Mouse (Mus musculus): ENCODE results near the gene Slc9a2.

The Slc9a2 gene

DNA sequence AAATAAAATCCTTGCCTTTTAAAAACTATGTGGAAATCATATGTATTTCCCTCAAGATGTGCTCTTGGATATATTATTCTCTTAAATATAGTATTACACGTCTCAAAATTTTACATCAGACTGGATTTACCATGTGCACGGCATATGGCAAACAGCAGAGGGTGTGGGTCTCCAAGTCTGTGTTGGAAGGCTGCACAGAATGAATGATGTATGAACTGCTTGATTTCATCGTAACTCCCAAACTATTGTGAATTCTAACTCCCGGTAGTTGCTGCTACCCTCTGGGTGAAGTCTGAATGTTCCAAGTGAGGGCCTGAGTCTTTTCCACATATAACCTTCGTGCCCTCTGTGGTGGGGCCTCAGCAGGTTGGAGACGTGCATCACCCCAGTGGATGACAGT is 108.6 kb downstream of the Slc9a2 start:
- DNase-seq (ENCODE audit: low spot score): no peak

GRCm38 (mm10) chr1:40789666-40790233 is 109.4 kb downstream of the Slc9a2 start:
- no peak for DNase-seq (ENCODE audit: low spot score)

DNA sequence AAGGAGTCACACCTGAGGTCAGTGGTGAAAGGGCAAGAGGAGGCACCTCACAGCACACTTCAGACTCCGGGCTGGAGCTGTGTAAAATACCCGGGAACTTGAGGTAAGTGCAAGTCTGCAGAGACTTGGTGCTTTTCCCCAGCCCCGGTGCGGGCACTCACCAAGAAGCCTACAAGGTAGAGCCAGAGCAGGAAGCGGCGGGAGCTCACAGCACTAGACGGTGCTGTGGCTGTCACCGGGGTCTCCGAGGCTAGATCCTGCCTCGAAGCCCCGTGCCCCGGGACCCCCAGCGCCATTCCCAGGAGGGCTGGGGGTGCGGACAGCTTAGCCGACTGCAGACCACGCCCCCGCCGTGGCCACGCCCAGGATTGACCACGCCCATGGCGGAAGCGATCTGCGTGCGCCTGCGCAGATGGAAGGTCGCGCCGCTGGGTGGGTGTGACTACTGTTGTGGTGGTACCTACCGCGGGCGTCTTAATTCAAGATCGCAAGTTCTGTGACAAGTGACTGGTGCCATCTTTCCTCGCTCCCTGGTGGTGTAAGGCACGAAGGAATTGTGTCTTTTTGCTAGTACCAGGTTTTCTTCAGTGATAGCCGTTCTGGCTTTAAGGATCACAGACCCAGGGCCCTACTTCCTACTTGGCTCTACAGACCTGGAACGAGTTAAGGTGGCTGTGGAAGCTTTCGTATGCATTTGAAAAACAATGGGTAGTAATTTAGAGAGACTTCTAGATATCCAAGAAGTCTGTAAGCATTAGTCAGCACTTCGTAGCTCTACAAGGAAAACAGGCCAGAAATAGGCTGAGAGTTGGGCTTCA is 110.2 kb downstream of the Slc9a2 start, which contains the start of gene Mfsd9:
Gene Mfsd9, minus strand, starts transcription at position 364 of the 818 bp plus-strand sequence.
- DNase-seq (ENCODE audit: low spot score): peak; percentile 93

DNA sequence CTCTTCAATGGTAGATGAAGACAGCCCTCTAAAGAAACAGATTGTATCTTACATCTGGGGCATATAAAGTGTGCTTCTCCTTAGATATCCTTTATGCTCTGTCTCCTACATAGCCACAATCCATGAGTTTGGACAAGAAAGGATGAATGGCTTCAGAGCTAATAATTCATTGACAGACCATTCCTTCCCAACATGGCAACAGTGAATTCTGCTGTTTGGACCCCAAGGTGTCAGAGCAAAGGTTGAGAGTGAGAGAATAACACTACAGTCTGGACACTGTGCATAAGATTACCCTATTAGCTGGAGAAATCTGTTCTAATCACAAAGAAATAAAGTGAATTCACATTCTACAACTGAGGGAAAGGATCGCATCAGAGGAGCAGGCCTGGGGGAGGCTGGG is 115.1 kb downstream of the Slc9a2 start:
- no peak for DNase-seq (ENCODE audit: low spot score)

DNA sequence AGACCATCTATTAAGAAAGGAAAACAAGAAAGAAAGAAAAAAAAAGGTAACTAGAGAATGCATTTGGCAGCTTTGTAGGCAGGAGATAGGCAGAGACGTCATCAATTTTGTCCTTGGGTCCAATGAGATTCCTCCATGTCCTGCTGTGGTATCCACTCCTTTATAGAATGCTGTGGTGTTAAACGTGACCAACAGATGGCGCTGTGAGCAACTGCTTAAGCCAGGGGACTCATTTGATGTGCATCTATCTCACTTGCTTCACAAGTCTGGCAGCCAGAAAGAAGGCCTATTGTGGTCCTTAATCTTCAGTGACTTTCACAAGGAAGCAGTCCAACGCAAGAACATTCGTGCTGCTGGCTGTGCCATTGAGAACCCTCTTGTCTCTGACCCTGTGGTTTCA is 117.0 kb downstream of the Slc9a2 start:
- DNase-seq (ENCODE audit: low spot score): no peak

DNA sequence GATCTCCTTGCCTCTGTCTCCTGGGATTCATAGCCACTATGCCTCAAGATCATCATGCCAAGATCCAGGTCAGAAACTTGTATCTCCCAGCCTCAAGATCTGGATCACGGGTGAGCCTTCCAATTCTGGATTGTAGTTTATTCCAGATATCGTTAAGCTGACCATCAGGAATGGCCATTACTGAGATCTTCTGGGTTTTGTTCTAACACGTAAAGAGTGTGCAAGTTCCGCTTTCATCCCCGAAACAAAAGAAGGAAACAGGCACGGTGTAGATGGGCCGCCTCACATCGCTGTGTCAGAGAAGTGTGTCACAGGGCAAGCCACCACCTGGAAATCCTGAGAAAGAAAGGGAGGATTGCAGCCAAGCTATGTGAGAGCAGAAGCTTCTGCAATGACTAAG is 118.7 kb downstream of the Slc9a2 start:
- DNase-seq (ENCODE audit: low spot score): no peak

DNA sequence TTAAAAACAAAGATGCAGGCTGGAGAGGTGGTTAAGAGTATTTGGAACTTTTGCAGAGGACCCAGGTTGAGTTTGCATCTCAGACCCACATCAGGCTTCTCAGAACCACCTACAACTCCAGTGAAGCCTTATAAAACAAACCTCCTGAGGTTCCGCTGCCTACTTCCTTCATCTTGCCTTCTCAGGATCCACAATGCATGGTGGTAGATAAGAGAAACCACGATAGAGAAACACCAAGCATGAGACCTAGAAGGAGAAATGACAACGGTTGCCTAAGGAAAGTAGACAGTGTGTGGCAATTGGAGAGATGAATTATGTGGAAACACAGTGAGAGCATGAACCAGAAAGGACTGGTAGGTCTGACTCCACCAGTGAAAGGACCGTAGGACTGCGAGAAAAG is 120.5 kb downstream of the Slc9a2 start:
- DNase-seq (ENCODE audit: low spot score): no peak

- no peak for DNase-seq (ENCODE audit: low spot score)
Measured at GRCm38 (mm10) chr1:40802759-40803158, 122.4 kb downstream of the Slc9a2 start.

DNA sequence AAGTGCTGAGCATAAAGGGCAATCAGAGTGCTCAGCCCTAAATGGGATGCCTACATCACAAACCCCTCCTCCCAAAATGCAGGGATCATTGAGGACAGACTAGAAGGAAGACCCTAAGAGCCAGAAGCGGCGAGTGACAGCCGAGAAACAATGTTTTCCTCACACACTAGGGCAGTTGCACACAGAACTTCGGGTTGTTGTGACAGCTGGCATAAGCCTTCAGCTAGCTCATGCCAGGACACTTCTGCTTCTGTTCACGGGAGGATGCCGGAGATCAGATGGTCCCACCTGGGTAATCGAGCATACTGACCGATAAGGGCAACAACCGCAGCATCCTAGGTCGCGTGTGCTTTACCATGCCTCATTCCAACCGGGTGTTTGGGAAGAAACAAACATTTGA is 123.7 kb downstream of the Slc9a2 start:
- no peak for DNase-seq (ENCODE audit: low spot score)

GRCm38 (mm10) chr1:40805351-40805750 is 125.0 kb downstream of the Slc9a2 start, which contains the start of gene Tmem182:
Gene Tmem182 (plus strand): TSS chr1:40805601.
- DNase-seq (ENCODE audit: low spot score): no peak

DNA sequence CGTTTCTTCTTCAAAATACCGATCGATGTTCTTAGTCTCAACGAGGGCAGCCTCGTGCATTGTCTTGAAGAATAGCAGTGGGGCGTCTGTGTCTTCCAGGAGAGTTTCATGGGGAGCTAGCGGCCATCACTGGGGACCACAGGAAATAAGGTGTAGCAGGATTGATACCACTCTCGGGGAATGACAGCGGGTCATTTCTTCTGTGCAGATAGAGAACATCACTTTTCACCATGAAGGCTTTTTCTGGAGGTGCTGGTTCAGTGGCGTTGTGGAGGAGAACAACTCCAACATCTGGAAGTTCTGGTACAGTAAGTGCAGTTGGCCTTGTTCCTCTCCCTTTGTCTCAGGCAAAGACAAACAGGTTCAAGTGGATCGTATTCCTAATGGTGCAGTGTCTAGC is 125.5 kb downstream of the Slc9a2 start:
- no peak for DNase-seq (ENCODE audit: low spot score)

DNA sequence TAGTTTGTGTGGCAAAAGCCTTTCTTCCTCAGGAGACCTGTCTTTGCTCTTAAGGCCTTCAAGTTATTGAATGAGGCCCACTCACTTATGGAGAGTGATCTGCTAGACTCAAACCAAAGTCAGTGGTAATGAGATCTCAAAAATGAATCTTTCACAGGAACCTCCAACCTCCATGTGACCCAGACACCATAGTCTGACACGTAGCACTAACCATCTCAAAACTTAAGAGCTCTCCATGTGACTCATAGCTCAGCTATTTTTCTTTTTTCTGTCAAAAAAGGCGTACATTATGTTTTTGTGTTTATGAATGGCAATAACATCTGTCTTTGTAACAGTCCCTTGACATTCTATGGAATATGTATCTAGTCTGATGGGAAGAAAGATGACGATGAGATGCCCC is 128.3 kb downstream of the Slc9a2 start:
- DNase-seq (ENCODE audit: low spot score): no peak

DNA sequence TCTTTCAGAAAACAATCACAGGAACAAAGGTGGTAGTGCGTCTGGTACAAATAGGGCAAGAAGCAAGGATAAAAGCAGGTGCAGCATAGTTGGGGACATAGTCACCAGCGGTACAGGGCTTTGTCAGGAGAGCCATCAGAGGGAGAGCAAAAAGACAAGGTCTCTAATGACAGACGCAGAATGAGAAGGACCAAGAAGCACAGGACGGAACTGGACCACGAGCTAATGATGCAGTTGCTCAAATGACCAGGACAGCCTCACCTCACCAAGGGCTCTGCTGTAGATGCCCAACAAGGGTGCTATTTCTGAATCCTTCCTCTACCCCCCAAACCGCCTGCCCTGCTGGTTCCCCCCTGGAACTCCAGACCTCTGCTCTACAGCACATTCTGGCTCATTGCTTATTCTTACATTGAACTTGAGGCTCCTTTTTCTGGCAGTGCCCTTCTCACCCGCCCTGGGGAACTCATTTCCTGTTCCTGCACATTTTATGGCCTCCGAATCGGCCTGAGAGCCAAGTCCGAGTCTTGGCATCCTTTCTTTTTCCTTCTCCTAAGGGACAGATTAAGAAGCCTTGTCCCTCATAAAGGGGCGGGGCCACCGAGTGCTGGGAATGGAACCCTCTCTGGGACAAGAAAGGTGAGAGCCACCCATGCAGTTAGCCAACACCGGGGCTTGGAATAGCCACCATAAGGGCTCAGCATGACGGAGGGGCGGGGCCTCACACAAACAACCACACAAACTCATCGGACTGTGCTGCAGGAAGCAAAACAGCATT is 134.9 kb downstream of the Slc9a2 start:
- DNase-seq (ENCODE audit: low spot score): no peak
